In the genomic region with DNA sequence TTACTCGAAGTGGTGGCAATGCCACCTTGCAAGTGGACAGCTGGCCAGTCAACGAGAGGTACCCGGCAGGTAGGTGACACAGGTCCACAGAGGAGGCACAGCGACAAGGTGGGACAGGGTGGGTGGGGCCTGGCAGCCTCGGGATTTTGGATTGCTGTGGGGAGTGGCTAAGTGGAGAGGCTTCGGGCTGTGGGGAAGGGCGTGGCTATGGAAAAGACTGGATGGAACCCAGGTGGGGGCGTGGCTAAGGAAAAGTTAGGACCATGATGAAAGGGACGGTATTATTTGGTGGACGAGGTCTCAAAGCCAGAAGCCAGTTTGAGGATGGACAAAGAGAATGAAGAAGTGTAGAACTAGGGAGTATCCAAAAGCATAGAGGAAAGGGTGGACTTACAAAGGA, we compare ENCODE assay signal across 27 mouse cellular contexts. TPM values are rescaled to one million over a fixed set of nuclear protein-coding genes. Genes with fewer than 3 reads are reported as not detected.
"Had no signal": no experiment of that assay in that cellular context is flagged by ENCODE, and none has a peak within 500 bp of the region (broad histone marks: within the 10 kb centered on the region; RNA-seq: fewer than 3 reads in every experiment).

No protein-coding gene starts in this region.

- H3K4me3 ChIP-seq: megakaryocyte, embryonic 14.5 days; midbrain, embryonic 13.5 days; midbrain, embryonic 15.5 days; neural tube, embryonic 12.5 days had no signal

- DNase-seq: lung, adult 18-20 months; lung, embryonic 14.5 days; lung, postnatal 10 days; retina, postnatal 1 day; right cerebral cortex, adult 18-20 months; right cerebral cortex, postnatal 25 days; right cerebral cortex, postnatal 4 days; spleen, adult 18-20 months; thymus, adult 18-20 months; thymus, postnatal 25 days; thymus, postnatal 4 days had no signal

- H3K27ac ChIP-seq: macrophage; midbrain, embryonic 13.5 days; midbrain, embryonic 15.5 days; neural tube, embryonic 12.5 days had no signal

RNA-seq across cellular contexts. Expression of a gene that starts 33.0 kb away (rescaled TPM):
- total RNA-seq: megakaryocyte progenitor cell, adult 5-6 weeks; monocyte, adult 5-6 weeks; neutrophil, adult 5-6 weeks had no signal
- polyA plus RNA-seq: liver, embryonic 16.5 days; lung, embryonic 14.5 days; lung, embryonic 16.5 days; macrophage; midbrain, embryonic 11.5 days; midbrain, embryonic 13.5 days; neural tube, embryonic 12.5 days; small intestine, adult 2 months; stomach, embryonic 14.5 days; stomach, embryonic 16.5 days; thymus, postnatal 0 days; urinary bladder, adult 2 months had no signal
